Mouse (Mus musculus): ENCODE results near the gene Ppp2r3d.
"Not testable (repeated sequence)": the region's sequence is repeated elsewhere in the genome, so short reads cannot be mapped to it uniquely, and the experiment has no call there.

DNA sequence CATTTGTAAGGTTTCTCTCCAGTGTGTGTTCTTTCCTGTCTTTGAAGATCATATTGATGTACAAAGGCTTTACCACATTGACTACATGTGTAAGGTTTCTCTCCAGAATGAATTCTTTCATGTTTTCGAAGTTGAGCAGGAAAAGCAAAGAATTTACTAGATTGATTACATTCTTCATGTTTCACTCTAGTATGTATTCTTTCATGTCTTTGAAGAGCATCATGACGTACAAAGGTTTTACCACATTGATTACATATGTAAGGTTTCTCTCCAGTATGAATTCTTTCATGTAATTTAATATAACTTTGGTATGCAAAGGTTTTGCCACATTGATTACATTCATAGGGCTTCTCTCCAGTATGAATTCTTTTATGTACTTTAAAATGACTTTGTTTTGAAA is 17.0 kb upstream of the Ppp2r3d start, which contains the start of gene Gm21836:
- TF ChIP-seq CTCF, POLR2A (IDR thresholded peaks at IDR 0.05; ENCODE audit: insufficient read depth, low read depth, low read length): not testable (repeated sequence)
